In genomic region chr14:23723701-23724430, GRCm38 (mm10) we compare ENCODE assay signal across 17 mouse cellular contexts.
DNase-seq lines count a peak whose midpoint lies in the region; ATAC-seq lines count a peak whose summit lies in the region.
"Had no signal": no experiment of that assay in that cellular context is flagged by ENCODE, and none has a peak within 500 bp of the region (broad histone marks: within the 10 kb centered on the region; RNA-seq: fewer than 3 reads in every experiment).

No protein-coding gene starts in this region.

- H3K36me3 ChIP-seq in hindbrain, embryonic 15.5 days, result no peaks in the 10 kb centered on the region
- no peaks in the 10 kb centered on the region for H3K36me3 ChIP-seq in hindbrain, embryonic 10.5 days
- H3K36me3 ChIP-seq: heart, embryonic 10.5 days; midbrain, embryonic 12.5 days had no signal

- H3K27ac ChIP-seq in hindbrain, embryonic 15.5 days (replicated peaks), result no peak overlapping the region; the same call in 1 of the 2 replicates
- H3K27ac ChIP-seq in hindbrain, embryonic 10.5 days, result no peak overlapping the region
- H3K27ac ChIP-seq: heart, embryonic 10.5 days; midbrain, embryonic 12.5 days had no signal

- H3K9ac ChIP-seq in hindbrain, embryonic 15.5 days, result no peak overlapping the region
- H3K9ac ChIP-seq: midbrain, embryonic 12.5 days had no signal

- no peaks in the 10 kb centered on the region for H3K9me3 ChIP-seq in hindbrain, embryonic 15.5 days
- H3K9me3 ChIP-seq in hindbrain, embryonic 10.5 days, result no peaks in the 10 kb centered on the region
- H3K9me3 ChIP-seq: heart, embryonic 10.5 days; midbrain, embryonic 12.5 days had no signal

- peaks cover 15% of the 10 kb centered on the region for H3K4me1 ChIP-seq in hindbrain, embryonic 15.5 days (replicated peaks)
- peaks cover 8% of the 10 kb centered on the region for H3K4me1 ChIP-seq in hindbrain, embryonic 10.5 days (replicated peaks)
- H3K4me1 ChIP-seq: heart, embryonic 10.5 days had no signal

- ATAC-seq in hindbrain, embryonic 15.5 days (ENCODE audit: low FRiP score, low read depth), result peak; percentile 67; the same call in 1 of the 2 replicates
- ATAC-seq: lung, postnatal 0 days had no signal

- peak; percentile 80 to 81 for DNase-seq in cerebellum, postnatal 14 days
- DNase-seq in cerebellum, adult 9-10 months, result no peak
- DNase-seq in hindbrain, embryonic 10.5 days (ENCODE audit: low spot score), result no peak
- DNase-seq in Muller cell, postnatal 12 days (ENCODE audit: inconsistent ontology term), result peak; percentile 66
- DNase-seq in cerebellum, postnatal 36 days, result peak; percentile 7 to 20
- no peak for DNase-seq in T-cell, adult 2 months (ENCODE audit: low spot score)
- DNase-seq: adrenal gland, adult 2 months; B cell, adult 2 months; kidney, adult 11 months; layer of hippocampus, postnatal 36 days; liver; right cerebral cortex, postnatal 4 days; thymus, adult 2 months had no signal

- no peaks in the 10 kb centered on the region for H3K27me3 ChIP-seq in hindbrain, embryonic 15.5 days
- H3K27me3 ChIP-seq in hindbrain, embryonic 10.5 days (ENCODE audit: insufficient read depth, poor library complexity, severe bottlenecking), result no peaks in the 10 kb centered on the region
- H3K27me3 ChIP-seq: midbrain, embryonic 12.5 days had no signal

- no peak overlapping the region for H3K4me3 ChIP-seq in hindbrain, embryonic 15.5 days
- no peak overlapping the region for H3K4me3 ChIP-seq in hindbrain, embryonic 10.5 days
- H3K4me3 ChIP-seq: heart, embryonic 10.5 days; midbrain, embryonic 12.5 days had no signal

- no peak overlapping the region for H3K4me2 ChIP-seq in hindbrain, embryonic 15.5 days
- H3K4me2 ChIP-seq: midbrain, embryonic 12.5 days had no signal

- WGBS in hindbrain, embryonic 15.5 days, result 26% methylated on average over 7 of the region's 7 CpGs
- WGBS in hindbrain, embryonic 10.5 days, result 64% methylated on average over 7 of the region's 7 CpGs

Comparison
In these comparisons a context has a peak if more than half of its experiments do, and no peak if none do; other contexts are left out.
1. DNase-seq: peak in cerebellum, postnatal 14 days (2 of 2), Muller cell, postnatal 12 days (single experiment) and cerebellum, postnatal 36 days (2 of 2); none in cerebellum, adult 9-10 months (single experiment), hindbrain, embryonic 10.5 days (single experiment) and T-cell, adult 2 months (single experiment).